Mouse (Mus musculus) lung, embryonic 15.5 days (tissue): Measurements from ENCODE around the gene Arhgdib. TPM values are rescaled to one million over a fixed set of nuclear protein-coding genes. Genes with fewer than 3 reads are reported as not detected.

ENCODE experiments used
- ATAC-seq: fragments of 200-750 bp; cut with Nextera tagmentation; 2 replicates; pipeline ENCODE4 v1.8.0; 2017; ENCODE audit warnings: moderate number of reproducible peaks, borderline replicate concordance; ENCODE audit not compliant: low FRiP score, low TSS enrichment; ENCODE audit errors: extremely low read depth
- H3K27ac ChIP-seq: fragments of 300-500 bp; sonication (generic); 2 replicates; pipeline ENCODE4 v1.5.1; 2015; ENCODE audit warnings: moderate library complexity, mild to moderate bottlenecking, inconsistent platforms
- H3K27me3 ChIP-seq: fragments of 300-500 bp; sonication (generic); 2 replicates; pipeline ENCODE4 v1.6.1; 2015; ENCODE audit warnings: inconsistent platforms
- H3K36me3 ChIP-seq: fragments of 300-500 bp; sonication (generic); 2 replicates; pipeline ENCODE4 v1.6.1; 2015; ENCODE audit warnings: inconsistent platforms
- H3K4me1 ChIP-seq: fragments of 300-500 bp; sonication (generic); 2 replicates; pipeline ENCODE4 v1.6.1; 2015; ENCODE audit warnings: inconsistent platforms
- H3K4me2 ChIP-seq: fragments of 300-500 bp; sonication (generic); 2 replicates; pipeline ENCODE4 v1.6.1; 2015; ENCODE audit warnings: inconsistent platforms, mild to moderate bottlenecking, moderate library complexity
- H3K4me3 ChIP-seq: fragments of 300-500 bp; sonication (generic); 2 replicates; pipeline ENCODE4 v1.5.1; 2015; ENCODE audit warnings: mild to moderate bottlenecking, inconsistent platforms
- H3K9ac ChIP-seq: fragments of 300-500 bp; sonication (generic); 2 replicates; pipeline ENCODE4 v1.6.1; 2015; ENCODE audit warnings: inconsistent platforms
- H3K9me3 ChIP-seq: fragments of 300-500 bp; sonication (generic); 2 replicates; pipeline ENCODE4 v1.6.1; 2016; ENCODE audit warnings: inconsistent platforms
- WGBS: fragments of 180-500 bp; shearing (Covaris S2); methylation state at CpG from one replicate; pipeline ENCODE4 v1.1.7; 2015; 5-methylcytosine and 5-hydroxymethylcytosine counted together
- polyA plus RNA-seq: library from polyadenylated mRNA; unstranded; fragments of >200 nt; fragmentation: Nextera tagmentation; extraction: Ambion mirVana; gene quantifications from 2 replicates; pipeline ENCODE4 v1.2.1, GENCODE M21; 2015

Arhgdib gene
- polyA plus RNA-seq, 1 experiment from 2014 or later, result 82.9 TPM

GRCm38 (mm10) chr6:136946943-136947342 is 5.2 kb upstream of the Arhgdib start:
- Histone ChIP-seq H3K27me3 (no peaks in the 10 kb centered on the region), H3K4me1 (peaks cover 2% of the 10 kb centered on the region; the same call in 1 of the 2 replicates), H3K9me3 (no peaks in the 10 kb centered on the region), H3K4me2 (no peak overlapping the region), H3K36me3 (no peaks in the 10 kb centered on the region), H3K27ac (no peak overlapping the region), H3K9ac (no peak overlapping the region), H3K4me3 (no peak overlapping the region)
- WGBS, result 46% methylated on average over 9 of the region's 9 CpGs
- ATAC-seq, result no peak

GRCm38 (mm10) chr6:136946241-136946640 is 4.5 kb upstream of the Arhgdib start:
- H3K9ac ChIP-seq, result no peak overlapping the region
- WGBS, result 59% methylated on average over 5 of the region's 5 CpGs
- peaks cover 9% of the 10 kb centered on the region for H3K4me1 ChIP-seq
- ATAC-seq, result no peak
- no peak overlapping the region for H3K4me2 ChIP-seq
- no peak overlapping the region for H3K4me3 ChIP-seq
- H3K36me3 ChIP-seq, result no peaks in the 10 kb centered on the region
- H3K9me3 ChIP-seq, result no peaks in the 10 kb centered on the region
- H3K27ac ChIP-seq, result no peak overlapping the region
- H3K27me3 ChIP-seq, result no peaks in the 10 kb centered on the region

- Histone ChIP-seq H3K9ac (no peak overlapping the region), H3K4me3 (no peak overlapping the region), H3K4me2 (no peak overlapping the region), H3K9me3 (no peaks in the 10 kb centered on the region), H3K27me3 (no peaks in the 10 kb centered on the region), H3K36me3 (no peaks in the 10 kb centered on the region), H3K27ac (no peak overlapping the region), H3K4me1 (peaks cover 25% of the 10 kb centered on the region)
- 62% methylated on average over 8 of the region's 8 CpGs for WGBS
- no peak for ATAC-seq
Measured at GRCm38 (mm10) chr6:136944511-136944910, 2.8 kb upstream of the Arhgdib start.

GRCm38 (mm10) chr6:136943392-136943791 is 1.7 kb upstream of the Arhgdib start:
- Histone ChIP-seq H3K4me2 (no peak overlapping the region), H3K27me3 (no peaks in the 10 kb centered on the region), H3K9me3 (no peaks in the 10 kb centered on the region), H3K4me1 (peaks cover 29% of the 10 kb centered on the region), H3K36me3 (no peaks in the 10 kb centered on the region), H3K9ac (no peak overlapping the region), H3K27ac (no peak overlapping the region), H3K4me3 (no peak overlapping the region)
- no peak for ATAC-seq

GRCm38 (mm10) chr6:136942280-136942679 is 581 bp upstream of the Arhgdib start:
- no peak overlapping the region for H3K27ac ChIP-seq
- ATAC-seq, result no peak
- H3K27me3 ChIP-seq, result no peaks in the 10 kb centered on the region
- H3K4me3 ChIP-seq, result no peak overlapping the region
- H3K36me3 ChIP-seq, result no peaks in the 10 kb centered on the region
- H3K4me1 ChIP-seq, result peaks cover 29% of the 10 kb centered on the region
- 77% methylated on average over 9 of the region's 9 CpGs for WGBS
- no peaks in the 10 kb centered on the region for H3K9me3 ChIP-seq
- H3K4me2 ChIP-seq, result no peak overlapping the region
- H3K9ac ChIP-seq, result no peak overlapping the region

GRCm38 (mm10) chr6:136940188-136940960 is 1.3 kb downstream of the Arhgdib start:
- no peak for ATAC-seq
- 69% methylated on average over 11 of the region's 11 CpGs for WGBS
- no peak overlapping the region for H3K4me3 ChIP-seq
- H3K36me3 ChIP-seq, result no peaks in the 10 kb centered on the region
- no peaks in the 10 kb centered on the region for H3K9me3 ChIP-seq
- peak overlapping the region; percentile 86 for H3K27ac ChIP-seq
- H3K9ac ChIP-seq, result no peak overlapping the region
- H3K4me2 ChIP-seq, result peak overlapping the region; percentile 21; the same call in 1 of the 2 replicates
- no peaks in the 10 kb centered on the region for H3K27me3 ChIP-seq
- H3K4me1 ChIP-seq, result peaks cover 29% of the 10 kb centered on the region

GRCm38 (mm10) chr6:136939326-136940187 is 2.1 kb downstream of the Arhgdib start:
- Histone ChIP-seq H3K27ac (0 out of 2 replicates have a peak overlapping the region, but pooled peaks have one; percentile 86), H3K9ac (no peak overlapping the region), H3K4me1 (peaks cover 29% of the 10 kb centered on the region), H3K4me2 (no peak overlapping the region), H3K27me3 (no peaks in the 10 kb centered on the region), H3K4me3 (no peak overlapping the region), H3K9me3 (no peaks in the 10 kb centered on the region), H3K36me3 (no peaks in the 10 kb centered on the region)
- ATAC-seq, result no peak
- 58% methylated on average over 14 of the region's 14 CpGs for WGBS

GRCm38 (mm10) chr6:136938331-136939126 is 3.2 kb downstream of the Arhgdib start:
- Histone ChIP-seq H3K27ac (peak overlapping the region; percentile 60), H3K4me3 (no peak overlapping the region), H3K9ac (no peak overlapping the region), H3K4me1 (peaks cover 29% of the 10 kb centered on the region), H3K4me2 (peak overlapping the region; percentile 16; the same call in 1 of the 2 replicates), H3K9me3 (no peaks in the 10 kb centered on the region), H3K27me3 (no peaks in the 10 kb centered on the region), H3K36me3 (no peaks in the 10 kb centered on the region)
- WGBS, result 62% methylated on average over 18 of the region's 18 CpGs
- ATAC-seq, result no peak

- WGBS, result 88% methylated on average over 3 of the region's 3 CpGs
- Histone ChIP-seq H3K36me3 (no peaks in the 10 kb centered on the region), H3K27ac (no peak overlapping the region), H3K9ac (no peak overlapping the region), H3K4me1 (peaks cover 26% of the 10 kb centered on the region), H3K4me2 (no peak overlapping the region), H3K4me3 (no peak overlapping the region), H3K9me3 (no peaks in the 10 kb centered on the region), H3K27me3 (no peaks in the 10 kb centered on the region)
- ATAC-seq, result no peak
Measured at GRCm38 (mm10) chr6:136937117-136937516, 4.6 kb downstream of the Arhgdib start.

- WGBS, result 75% methylated on average over 9 of the region's 9 CpGs
- Histone ChIP-seq H3K36me3 (no peaks in the 10 kb centered on the region), H3K4me2 (no peak overlapping the region), H3K4me1 (peaks cover 24% of the 10 kb centered on the region), H3K9ac (no peak overlapping the region), H3K9me3 (no peaks in the 10 kb centered on the region), H3K27me3 (no peaks in the 10 kb centered on the region), H3K27ac (no peak overlapping the region), H3K4me3 (no peak overlapping the region)
- no peak for ATAC-seq
Measured at GRCm38 (mm10) chr6:136936361-136936760, 5.3 kb downstream of the Arhgdib start.

GRCm38 (mm10) chr6:136935233-136935632 is 6.5 kb downstream of the Arhgdib start:
- no peak overlapping the region for H3K4me2 ChIP-seq
- no peak overlapping the region for H3K27ac ChIP-seq
- no peaks in the 10 kb centered on the region for H3K36me3 ChIP-seq
- ATAC-seq, result no peak
- peaks cover 22% of the 10 kb centered on the region for H3K4me1 ChIP-seq
- 67% methylated on average over 3 of the region's 3 CpGs for WGBS
- H3K4me3 ChIP-seq, result no peak overlapping the region
- no peak overlapping the region for H3K9ac ChIP-seq
- H3K27me3 ChIP-seq, result no peaks in the 10 kb centered on the region
- H3K9me3 ChIP-seq, result no peaks in the 10 kb centered on the region
